Mouse (Mus musculus) mesoderm, embryonic 11.5 days (tissue): ENCODE data around the gene Pip4p1.
"Not testable (repeated sequence)": the region's sequence is repeated elsewhere in the genome, so short reads cannot be mapped to it uniquely, and the experiment has no call there.

Source experiments
- DNase-seq: peaks from one replicate; pipeline ENCODE4 v3.0.0-alpha.2; 2012; ENCODE audit warnings: low read depth, low spot score

Pip4p1 gene

GRCm38 (mm10) chr14:50930754-50931492 lies at the start of gene Pip4p1, which contains the start of gene Pnp:
Gene Pip4p1, minus strand, starts transcription at chr14:50930856.
Gene Pnp, plus strand, starts transcription at chr14:50931082.
- DNase-seq: peak; percentile 100

- no peak for DNase-seq
These were observed 49.0 kb upstream of the Pip4p1 start for GRCm38 (mm10) chr14:50979631-50980030.

- DNase-seq: not testable (repeated sequence)
These were observed 47.8 kb upstream of the Pip4p1 start for GRCm38 (mm10) chr14:50978451-50978850.

GRCm38 (mm10) chr14:50976674-50977073 lies 46.0 kb upstream of the Pip4p1 start:
- DNase-seq: no peak

- no peak for DNase-seq
These were observed 44.3 kb upstream of the Pip4p1 start for GRCm38 (mm10) chr14:50975001-50975400.

- DNase-seq: no peak
These were observed 43.0 kb upstream of the Pip4p1 start for GRCm38 (mm10) chr14:50973700-50974099.

- DNase-seq: not testable (repeated sequence)
These were observed 42.4 kb upstream of the Pip4p1 start for GRCm38 (mm10) chr14:50973054-50973453.

- no peak for DNase-seq
These were observed 40.2 kb upstream of the Pip4p1 start for GRCm38 (mm10) chr14:50970822-50971221.

- DNase-seq: peak; percentile 30
These were observed 39.2 kb upstream of the Pip4p1 start for GRCm38 (mm10) chr14:50969558-50970544.

- no peak for DNase-seq
These were observed 38.4 kb upstream of the Pip4p1 start for GRCm38 (mm10) chr14:50969041-50969440.

GRCm38 (mm10) chr14:50968216-50968980 lies 37.7 kb upstream of the Pip4p1 start:
- DNase-seq: no peak

GRCm38 (mm10) chr14:50958289-50958995 lies 27.8 kb upstream of the Pip4p1 start:
- DNase-seq: not testable (repeated sequence)

- not testable (repeated sequence) for DNase-seq
These were observed 26.5 kb upstream of the Pip4p1 start for GRCm38 (mm10) chr14:50957146-50957545.

- not testable (repeated sequence) for DNase-seq
These were observed 26.1 kb upstream of the Pip4p1 start for GRCm38 (mm10) chr14:50956724-50957123.

- DNase-seq: not testable (repeated sequence)
These were observed 25.4 kb upstream of the Pip4p1 start, which contains the start of gene Pnp2 for GRCm38 (mm10) chr14:50955942-50956508. Gene Pnp2, plus strand, starts transcription at chr14:50955992.

GRCm38 (mm10) chr14:50955487-50955886 lies 24.8 kb upstream of the Pip4p1 start:
- no peak for DNase-seq

GRCm38 (mm10) chr14:50945526-50945925 lies 14.9 kb upstream of the Pip4p1 start:
- DNase-seq: not testable (repeated sequence)

- DNase-seq: not testable (repeated sequence)
These were observed 14.4 kb upstream of the Pip4p1 start for GRCm38 (mm10) chr14:50945081-50945480.

GRCm38 (mm10) chr14:50944668-50945033 lies 14.0 kb upstream of the Pip4p1 start:
- not testable (repeated sequence) for DNase-seq

- peak; percentile 92 for DNase-seq
These were observed 13.4 kb upstream of the Pip4p1 start, which contains the start of gene Gm49342 for GRCm38 (mm10) chr14:50943932-50944667. Gene Gm49342, plus strand, starts transcription at chr14:50944517.
